Mouse (Mus musculus): ENCODE measurements at regions not wholly inside any gene's neighbourhood (a gene's known extent, or its start where the extent isn't known, plus 50 kb on each side); places are given as distances from the start of the nearest gene placed in this dataset.

DNA sequence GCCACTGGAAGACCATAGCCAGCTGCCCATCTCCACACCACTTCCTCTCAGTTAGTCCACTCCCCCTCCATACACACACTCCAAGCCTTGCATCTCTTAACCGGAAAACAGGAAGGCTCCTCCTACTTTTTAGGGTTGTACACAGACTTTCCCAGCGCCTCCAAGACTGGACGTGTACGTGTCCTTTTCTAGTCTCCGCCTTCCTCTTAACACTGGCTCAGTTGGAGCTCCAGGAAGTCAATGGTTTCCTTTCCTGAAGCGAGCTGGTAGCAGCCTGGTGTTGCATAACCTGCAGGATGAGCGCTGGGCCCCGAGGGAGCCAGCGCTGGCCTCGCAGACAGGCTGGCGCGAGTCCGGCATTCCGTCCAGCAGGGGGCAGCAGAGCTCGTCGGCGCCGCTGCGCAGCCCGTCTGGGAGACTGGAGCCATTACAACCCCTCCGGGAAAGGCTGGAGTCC, 95.5 kb upstream of the Oxgr1 start:
- TF ChIP-seq POLR2A (IDR thresholded peaks at IDR 0.05; ENCODE audit: extremely low read depth, insufficient read depth, low read length) (no peak), CTCF (IDR thresholded peaks at IDR 0.05; ENCODE audit: low read depth, low read length) (peak; percentile 94)

All from liver, adult 2 months (tissue).